Mouse (Mus musculus) limb, embryonic 15.5 days (tissue): ENCODE results near the gene Gm45713. TPM values are rescaled to one million over a fixed set of nuclear protein-coding genes. Genes with fewer than 3 reads are reported as not detected.
"Not testable (repeated sequence)": the region's sequence is repeated elsewhere in the genome, so short reads cannot be mapped to it uniquely, and the experiment has no call there.

Source experiments
- ATAC-seq: fragments of 200-750 bp; cut with Nextera tagmentation; 2 replicates; pipeline ENCODE4 v1.8.0; 2017; ENCODE audit warnings: low read depth, moderate TSS enrichment; ENCODE audit not compliant: insufficient number of reproducible peaks, low FRiP score, low TSS enrichment
- H3K27ac ChIP-seq: fragments of 300-500 bp; sonication (generic); 2 replicates; pipeline ENCODE4 v1.5.1; 2015; ENCODE audit warnings: moderate library complexity, mild to moderate bottlenecking, inconsistent platforms
- H3K27me3 ChIP-seq: fragments of 300-500 bp; sonication (generic); 2 replicates; pipeline ENCODE4 v1.6.1; 2015; ENCODE audit warnings: inconsistent platforms
- H3K36me3 ChIP-seq: fragments of 300-500 bp; sonication (generic); 2 replicates; pipeline ENCODE4 v1.6.1; 2015; ENCODE audit warnings: inconsistent platforms
- H3K4me1 ChIP-seq: fragments of 300-500 bp; sonication (generic); 2 replicates; pipeline ENCODE4 v1.6.1; 2015; ENCODE audit warnings: inconsistent platforms
- H3K4me2 ChIP-seq: fragments of 300-500 bp; sonication (generic); 2 replicates; pipeline ENCODE4 v1.6.1; 2015; ENCODE audit warnings: mild to moderate bottlenecking, inconsistent platforms
- H3K4me3 ChIP-seq: fragments of 300-500 bp; sonication (generic); 2 replicates; pipeline ENCODE4 v1.5.1; 2015; ENCODE audit warnings: mild to moderate bottlenecking, inconsistent platforms
- H3K9ac ChIP-seq: fragments of 300-500 bp; sonication (generic); 2 replicates; pipeline ENCODE4 v1.6.1; 2015; ENCODE audit warnings: inconsistent platforms
- H3K9me3 ChIP-seq: fragments of 300-500 bp; sonication (generic); 2 replicates; pipeline ENCODE4 v1.6.1; 2016; ENCODE audit warnings: inconsistent platforms
- WGBS: fragments of 180-500 bp; shearing (Covaris S2); methylation state at CpG from one replicate; pipeline ENCODE4 v1.1.7; 2015; 5-methylcytosine and 5-hydroxymethylcytosine counted together
- polyA plus RNA-seq: library from polyadenylated mRNA; unstranded; fragments of >200 nt; fragmentation: Nextera tagmentation; extraction: Ambion mirVana; gene quantifications from 2 replicates; pipeline ENCODE4 v1.2.1, GENCODE M21; 2015

The Gm45713 gene
- polyA plus RNA-seq, 1 experiment from 2014 or later: not detected

GRCm38 (mm10) chr7:45102940-45103585 is 33.0 kb downstream of the Gm45713 start:
- ATAC-seq: no peak; the same call in 1 of the 2 replicates
- Histone ChIP-seq H3K9ac (peak overlapping the region; percentile 54), H3K4me1 (peaks cover 28% of the 10 kb centered on the region), H3K4me3 (peak overlapping the region; percentile 39), H3K9me3 (no peaks in the 10 kb centered on the region), H3K27ac (peak overlapping the region; percentile 96), H3K36me3 (0 out of 2 replicates have a peak, but pooled peaks cover 2% of the 10 kb centered on the region), H3K27me3 (no peaks in the 10 kb centered on the region), H3K4me2 (peak overlapping the region; percentile 56)
- 66% methylated on average over 9 of the region's 9 CpGs for WGBS

GRCm38 (mm10) chr7:45102441-45102840 is 33.6 kb downstream of the Gm45713 start:
- 84% methylated on average over 11 of the region's 11 CpGs for WGBS
- peak overlapping the region; percentile 96; the same call in 1 of the 2 replicates for H3K27ac ChIP-seq

DNA sequence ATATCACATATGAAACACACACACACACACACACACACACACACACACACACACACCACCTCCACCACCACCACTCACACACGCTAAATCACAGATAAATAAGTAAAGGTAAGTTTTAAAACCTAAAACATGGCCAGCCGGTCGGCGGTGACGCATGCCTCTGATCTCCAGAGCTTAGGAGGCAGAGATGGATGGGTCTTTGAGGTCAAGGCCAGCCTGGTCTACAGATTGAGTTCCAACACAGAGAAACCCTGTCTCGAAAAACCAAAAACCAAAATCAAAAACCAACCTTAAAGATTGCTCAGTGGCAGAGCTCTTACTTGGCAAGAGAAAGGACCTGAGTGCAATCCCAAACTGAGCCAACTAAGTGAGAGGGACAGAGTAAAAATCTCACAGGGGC is 36.0 kb downstream of the Gm45713 start:
- peak overlapping the region; percentile 3; the same call in 1 of the 2 replicates for H3K27ac ChIP-seq
- H3K36me3 ChIP-seq: peaks cover 10% of the 10 kb centered on the region
- 87% methylated on average over 6 of the region's 6 CpGs for WGBS
- no peaks in the 10 kb centered on the region for H3K27me3 ChIP-seq
- H3K4me3 ChIP-seq: no peak overlapping the region
- no peaks in the 10 kb centered on the region for H3K9me3 ChIP-seq
- H3K9ac ChIP-seq: no peak overlapping the region
- peaks cover 28% of the 10 kb centered on the region for H3K4me1 ChIP-seq
- ATAC-seq: no peak
- H3K4me2 ChIP-seq: no peak overlapping the region

More at GRCm38 (mm10) chr7:45102441-45102840, 33.6 kb downstream of the Gm45713 start:
- Histone ChIP-seq H3K4me3 (peak overlapping the region; percentile 39), H3K4me2 (peak overlapping the region; percentile 56), H3K4me1 (peaks cover 28% of the 10 kb centered on the region), H3K36me3 (0 out of 2 replicates have a peak, but pooled peaks cover 2% of the 10 kb centered on the region), H3K9ac (0 out of 2 replicates have a peak overlapping the region, but pooled peaks have one; percentile 14), H3K9me3 (no peaks in the 10 kb centered on the region), H3K27me3 (no peaks in the 10 kb centered on the region)
- no peak for ATAC-seq

DNA sequence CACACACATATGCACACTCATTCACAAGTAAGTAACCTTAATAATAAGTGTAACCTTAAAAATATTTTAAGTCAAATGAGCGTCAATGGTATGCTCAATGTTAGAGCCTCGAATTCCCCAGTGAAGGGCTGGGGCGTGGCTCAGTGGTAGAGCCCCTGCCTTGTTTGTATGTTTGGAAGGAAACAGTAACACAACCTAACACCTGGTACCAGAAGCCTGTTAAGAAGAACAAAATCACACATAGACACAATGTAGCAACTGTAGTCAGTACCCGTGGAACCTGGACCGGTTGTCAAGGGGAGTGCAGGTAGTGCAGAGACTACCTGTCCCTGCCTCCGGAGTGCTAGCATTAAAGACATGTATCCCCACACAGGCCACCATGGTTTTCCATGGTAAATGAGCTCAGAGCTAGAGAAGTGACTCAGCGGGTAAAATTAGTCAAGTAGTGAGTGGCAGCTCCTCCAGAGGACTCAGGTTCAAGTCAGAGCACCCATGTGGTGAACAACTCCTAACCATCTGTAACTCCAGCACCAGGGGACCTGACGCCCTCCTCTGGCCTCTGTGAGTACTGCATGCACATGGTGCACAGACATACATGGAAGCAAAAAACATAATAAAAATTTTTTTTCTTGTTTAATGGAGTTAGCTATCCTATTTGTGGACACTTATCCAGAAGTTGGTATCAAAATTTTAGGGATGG is 37.3 kb downstream of the Gm45713 start:
- Histone ChIP-seq H3K27me3 (no peaks in the 10 kb centered on the region), H3K36me3 (peaks cover 10% of the 10 kb centered on the region), H3K4me1 (peaks cover 27% of the 10 kb centered on the region), H3K9ac (no peak overlapping the region), H3K27ac (no peak overlapping the region), H3K4me2 (no peak overlapping the region), H3K9me3 (no peaks in the 10 kb centered on the region), H3K4me3 (no peak overlapping the region)
- 88% methylated on average over 8 of the region's 8 CpGs for WGBS
- no peak for ATAC-seq

GRCm38 (mm10) chr7:45097479-45097878 is 38.6 kb downstream of the Gm45713 start:
- Histone ChIP-seq H3K9me3 (no peaks in the 10 kb centered on the region), H3K27ac (peak overlapping the region; percentile 6; the same call in 1 of the 2 replicates)
- WGBS: 64% methylated on average over 6 of the region's 6 CpGs

DNA sequence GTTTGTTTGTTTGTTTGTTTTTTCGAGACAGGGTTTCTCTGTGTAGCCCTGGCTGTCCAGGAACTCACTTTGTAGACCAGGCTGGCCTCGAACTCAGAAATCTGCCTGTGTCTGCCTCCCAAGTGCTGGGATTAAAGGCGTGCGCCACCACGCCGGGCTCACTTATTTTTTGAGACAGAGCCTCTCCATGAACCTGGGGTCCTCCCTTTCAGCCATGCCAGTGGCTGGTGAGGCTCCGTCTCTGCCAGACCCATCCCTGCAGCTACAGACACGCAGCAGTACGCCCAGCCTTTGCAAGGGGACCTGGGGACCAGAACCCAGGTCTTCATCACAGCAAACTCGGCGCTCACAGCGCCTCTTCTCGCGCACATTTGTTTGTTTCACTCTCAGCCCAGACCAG is 40.1 kb downstream of the Gm45713 start:
- not testable (repeated sequence) for H3K9ac ChIP-seq, ATAC-seq, H3K4me3 ChIP-seq, H3K9me3 ChIP-seq, H3K4me2 ChIP-seq, H3K27ac ChIP-seq, H3K27me3 ChIP-seq, H3K36me3 ChIP-seq
- 95% methylated on average over 14 of the region's 14 CpGs for WGBS
- H3K4me1 ChIP-seq: peaks cover 20% of the 10 kb centered on the region

More at GRCm38 (mm10) chr7:45097479-45097878, 38.6 kb downstream of the Gm45713 start:
- no peaks in the 10 kb centered on the region for H3K27me3 ChIP-seq
- no peak overlapping the region for H3K9ac ChIP-seq
- peaks cover 10% of the 10 kb centered on the region for H3K36me3 ChIP-seq
- ATAC-seq: no peak
- no peak overlapping the region for H3K4me3 ChIP-seq
- no peak overlapping the region for H3K4me2 ChIP-seq
- peaks cover 24% of the 10 kb centered on the region for H3K4me1 ChIP-seq

GRCm38 (mm10) chr7:45095367-45095766 is 40.7 kb downstream of the Gm45713 start:
- no peak for ATAC-seq
- H3K27ac ChIP-seq: no peak overlapping the region
- no peak overlapping the region for H3K4me2 ChIP-seq
- no peaks in the 10 kb centered on the region for H3K27me3 ChIP-seq
- no peaks in the 10 kb centered on the region for H3K9me3 ChIP-seq
- no peak overlapping the region for H3K4me3 ChIP-seq
- WGBS: 82% methylated on average over 6 of the region's 6 CpGs
- peaks cover 11% of the 10 kb centered on the region for H3K36me3 ChIP-seq
- H3K4me1 ChIP-seq: peaks cover 26% of the 10 kb centered on the region
- no peak overlapping the region for H3K9ac ChIP-seq

DNA sequence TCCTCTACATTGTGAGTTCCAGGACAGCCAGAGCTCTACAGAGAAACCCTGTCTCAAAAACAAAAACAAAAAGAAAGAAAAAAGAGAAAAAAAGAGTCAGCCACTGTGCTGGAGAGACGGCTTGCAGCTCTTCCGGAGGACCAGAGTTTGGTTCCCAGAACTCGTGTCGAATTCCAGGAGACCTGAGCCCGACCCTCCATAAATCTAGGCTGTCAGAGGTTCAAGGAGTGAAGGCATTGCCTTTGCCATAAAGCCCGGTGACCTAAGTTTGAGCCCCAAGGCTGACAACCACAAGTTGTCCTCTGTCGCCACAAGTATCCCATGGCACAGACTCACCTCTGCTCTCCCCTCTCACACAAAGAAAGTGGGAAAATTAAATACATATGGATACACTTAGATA is 41.9 kb downstream of the Gm45713 start:
- ATAC-seq: no peak
- Histone ChIP-seq H3K4me2 (no peak overlapping the region), H3K27ac (peak overlapping the region; percentile 93), H3K36me3 (peaks cover 13% of the 10 kb centered on the region), H3K4me3 (no peak overlapping the region), H3K9me3 (no peaks in the 10 kb centered on the region), H3K9ac (no peak overlapping the region), H3K27me3 (no peaks in the 10 kb centered on the region), H3K4me1 (peaks cover 29% of the 10 kb centered on the region)
- WGBS: 9% methylated on average over 7 of the region's 7 CpGs

GRCm38 (mm10) chr7:45093516-45093905 is 42.5 kb downstream of the Gm45713 start:
- 24% methylated on average over 18 of the region's 18 CpGs for WGBS
- Histone ChIP-seq H3K27me3 (no peaks in the 10 kb centered on the region), H3K27ac (peak overlapping the region; percentile 93), H3K9me3 (no peaks in the 10 kb centered on the region), H3K4me1 (peaks cover 31% of the 10 kb centered on the region), H3K4me2 (peak overlapping the region; percentile 8; the same call in 1 of the 2 replicates), H3K9ac (no peak overlapping the region), H3K4me3 (no peak overlapping the region), H3K36me3 (peaks cover 14% of the 10 kb centered on the region)
- ATAC-seq: no peak

- H3K9me3 ChIP-seq: no peaks in the 10 kb centered on the region
- peaks cover 34% of the 10 kb centered on the region for H3K4me1 ChIP-seq
- H3K36me3 ChIP-seq: peaks cover 19% of the 10 kb centered on the region
- H3K27ac ChIP-seq: peak overlapping the region; percentile 93
- WGBS: 28% methylated on average over 12 of the region's 12 CpGs
- H3K4me2 ChIP-seq: peak overlapping the region; percentile 8; the same call in 1 of the 2 replicates
- no peak overlapping the region for H3K4me3 ChIP-seq
- ATAC-seq: no peak
- no peak overlapping the region for H3K9ac ChIP-seq
- no peaks in the 10 kb centered on the region for H3K27me3 ChIP-seq
Measured at GRCm38 (mm10) chr7:45092828-45093515, 43.1 kb downstream of the Gm45713 start.

GRCm38 (mm10) chr7:45092048-45092447 is 44.0 kb downstream of the Gm45713 start, which contains the start of gene Rcn3:
TSS of gene Rcn3 (minus strand) at chr7:45092221.
- peaks cover 34% of the 10 kb centered on the region for H3K4me1 ChIP-seq
- WGBS: under 1% methylated on average over 16 of the region's 16 CpGs
- no peaks in the 10 kb centered on the region for H3K27me3 ChIP-seq
- H3K9ac ChIP-seq: peak within 1 kb of the TSS; percentile 74
- H3K4me2 ChIP-seq: peak within 1 kb of the TSS; percentile 61
- ATAC-seq: peak; percentile 94
- H3K27ac ChIP-seq: peak within 1 kb of the TSS; percentile 93
- no peaks in the 10 kb centered on the region for H3K9me3 ChIP-seq
- peaks cover 29% of the 10 kb centered on the region for H3K36me3 ChIP-seq
- peak within 1 kb of the TSS; percentile 61 for H3K4me3 ChIP-seq
